Mouse (Mus musculus) heart, embryonic 13.5 days (tissue): ENCODE measurements around the gene Sirt7. TPM values are rescaled to one million over a fixed set of nuclear protein-coding genes. Genes with fewer than 3 reads are reported as not detected.

Experiments
- ATAC-seq: fragments of 200-750 bp; cut with Nextera tagmentation; 2 replicates; pipeline ENCODE4 v1.8.0; 2017; ENCODE audit warnings: moderate TSS enrichment; ENCODE audit not compliant: insufficient number of reproducible peaks, low FRiP score, low TSS enrichment; ENCODE audit errors: extremely low read depth
- H3K27ac ChIP-seq: fragments of 300-500 bp; sonication (generic); replicated peaks from 2 replicates; pipeline ENCODE4 v1.5.1; 2015; ENCODE audit warnings: moderate library complexity, mild to moderate bottlenecking, inconsistent platforms
- H3K27me3 ChIP-seq: fragments of 300-500 bp; sonication (generic); replicated peaks from 2 replicates; pipeline ENCODE4 v1.6.1; 2015; ENCODE audit warnings: mild to moderate bottlenecking, inconsistent platforms
- H3K36me3 ChIP-seq: fragments of 300-500 bp; sonication (generic); 2 replicates; pipeline ENCODE4 v1.6.1; 2015; ENCODE audit warnings: mild to moderate bottlenecking, inconsistent platforms
- H3K4me1 ChIP-seq: fragments of 300-500 bp; sonication (generic); 2 replicates; pipeline ENCODE4 v1.6.1; 2015; ENCODE audit warnings: inconsistent platforms
- H3K4me2 ChIP-seq: fragments of 300-500 bp; sonication (generic); 2 replicates; pipeline ENCODE4 v1.6.1; 2015; ENCODE audit warnings: inconsistent platforms, mild to moderate bottlenecking, moderate library complexity
- H3K4me3 ChIP-seq: fragments of 300-500 bp; sonication (generic); 2 replicates; pipeline ENCODE4 v1.5.1; 2015; ENCODE audit warnings: moderate library complexity, mild to moderate bottlenecking, inconsistent platforms
- H3K9ac ChIP-seq: fragments of 300-500 bp; sonication (generic); 2 replicates; pipeline ENCODE4 v1.6.1; 2015; ENCODE audit warnings: inconsistent platforms, mild to moderate bottlenecking, moderate library complexity
- H3K9me3 ChIP-seq: fragments of 300-500 bp; sonication (generic); 2 replicates; pipeline ENCODE4 v1.6.1; 2016; ENCODE audit warnings: inconsistent platforms
- WGBS: fragments of 180-500 bp; shearing (Covaris S2); methylation state at CpG from one replicate; pipeline ENCODE4 v1.1.7; 2015; ENCODE audit warnings: mixed read lengths; 5-methylcytosine and 5-hydroxymethylcytosine counted together
- microRNA-seq: library from miRNA; unstranded; fragments of <30 nt; microRNA quantifications from one replicate; pipeline ENCODE4, GENCODE M21; 2016
- polyA plus RNA-seq: library from polyadenylated mRNA; unstranded; fragments of >200 nt; fragmentation: Nextera tagmentation; extraction: Ambion mirVana; gene quantifications from 2 replicates; pipeline ENCODE4 v1.2.1, GENCODE M21; 2015

Gene Sirt7
- polyA plus RNA-seq, 1 experiment from 2014 or later, result 20.4 TPM

GRCm38 (mm10) chr11:120572752-120573584 is 52.1 kb downstream of the Sirt7 start, which contains the start of gene P4hb:
TSS of gene P4hb (minus strand) at chr11:120573253.
- H3K27me3 ChIP-seq, result no peaks in the 10 kb centered on the region
- H3K9ac ChIP-seq, result peak within 1 kb of the TSS; percentile 98
- ATAC-seq, result peak; percentile 96
- peak within 1 kb of the TSS; percentile 97 for H3K4me2 ChIP-seq
- H3K4me3 ChIP-seq, result peak within 1 kb of the TSS; percentile 94
- under 1% methylated on average over 93 of the region's 94 CpGs for WGBS
- peaks cover 30% of the 10 kb centered on the region for H3K4me1 ChIP-seq
- H3K27ac ChIP-seq, result peak within 1 kb of the TSS; percentile 97
- H3K9me3 ChIP-seq, result no peaks in the 10 kb centered on the region
- peaks cover 51% of the 10 kb centered on the region for H3K36me3 ChIP-seq

GRCm38 (mm10) chr11:120572417-120572751 is 52.7 kb downstream of the Sirt7 start:
- Histone ChIP-seq H3K4me3 (peak overlapping the region; percentile 94), H3K4me1 (peaks cover 34% of the 10 kb centered on the region), H3K27me3 (no peaks in the 10 kb centered on the region), H3K27ac (peak overlapping the region; percentile 97), H3K9ac (peak overlapping the region; percentile 98), H3K9me3 (no peaks in the 10 kb centered on the region), H3K4me2 (peak overlapping the region; percentile 97), H3K36me3 (peaks cover 51% of the 10 kb centered on the region)
- peak; percentile 6; the same call in 1 of the 2 replicates for ATAC-seq
- under 1% methylated on average over 24 of the region's 24 CpGs for WGBS

- H3K27ac ChIP-seq, result peak overlapping the region; percentile 97
- H3K4me2 ChIP-seq, result peak overlapping the region; percentile 97
- peaks cover 34% of the 10 kb centered on the region for H3K4me1 ChIP-seq
- peaks cover 51% of the 10 kb centered on the region for H3K36me3 ChIP-seq
- no peak for ATAC-seq
- no peaks in the 10 kb centered on the region for H3K9me3 ChIP-seq
- H3K27me3 ChIP-seq, result no peaks in the 10 kb centered on the region
- whole genome bisulfite sequencing, result 6% methylated on average over 11 of the region's 11 CpGs
- H3K9ac ChIP-seq, result peak overlapping the region; percentile 98
- peak overlapping the region; percentile 94 for H3K4me3 ChIP-seq
These were observed 53.2 kb downstream of the Sirt7 start for GRCm38 (mm10) chr11:120571754-120572416.

DNA sequence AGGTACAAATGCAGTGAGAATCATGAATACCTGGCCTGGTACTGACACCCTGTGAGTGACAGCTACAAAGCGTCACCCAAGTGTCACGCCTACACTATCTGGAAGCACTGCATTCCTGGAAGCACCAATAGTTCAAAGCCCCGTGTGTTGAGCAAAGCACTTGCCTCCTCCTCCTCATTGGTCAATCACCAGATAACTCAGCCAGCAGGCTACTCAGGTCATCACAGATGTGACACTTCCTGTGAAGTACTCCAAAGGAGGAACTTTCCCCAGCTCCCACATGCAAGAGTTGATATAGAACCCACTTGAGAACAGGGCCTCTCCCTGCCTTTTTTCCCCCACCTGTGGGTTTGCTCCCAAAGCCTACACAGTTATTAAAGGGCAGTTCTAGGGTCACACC is 53.9 kb downstream of the Sirt7 start:
- H3K36me3 ChIP-seq, result peaks cover 53% of the 10 kb centered on the region

More for the DNA sequence above, 53.9 kb downstream of the Sirt7 start:
- peak overlapping the region; percentile 94 for H3K4me3 ChIP-seq
- peak overlapping the region; percentile 97 for H3K4me2 ChIP-seq
- WGBS, result 35% methylated on average over 3 of the region's 3 CpGs
- no peaks in the 10 kb centered on the region for H3K9me3 ChIP-seq
- ATAC-seq, result no peak
- H3K4me1 ChIP-seq, result peaks cover 34% of the 10 kb centered on the region
- H3K27me3 ChIP-seq, result no peaks in the 10 kb centered on the region
- no peak overlapping the region for H3K27ac ChIP-seq
- peak overlapping the region; percentile 98 for H3K9ac ChIP-seq

Small RNAs within 50 kb of the gene (microRNA-seq; reads per million reads assigned to microRNA genes)
- gene Mir6936, result not detected

Other genes with a start within 250 kb of the Sirt7 start
- 29.1 and 33.5 TPM in 2 replicates for gene Faap100, start 246.5 kb downstream of the Sirt7 start, polyA plus RNA-seq
- gene Nploc4, start 187.5 kb downstream of the Sirt7 start, polyA plus RNA-seq, result 28.2 and 28.3 TPM in 2 replicates
- gene Tspan10, start 182.6 kb downstream of the Sirt7 start, polyA plus RNA-seq, result not detected in 2 replicates
- gene Pde6g, start 171.7 kb downstream of the Sirt7 start, polyA plus RNA-seq, result not detected in 2 replicates
- 14.2 and 16.6 TPM in 2 replicates for gene Oxld1, start 167.2 kb downstream of the Sirt7 start, polyA plus RNA-seq
- gene Ccdc137, start 167.1 kb downstream of the Sirt7 start, polyA plus RNA-seq, result 19.1 and 21.1 TPM in 2 replicates
- gene Arl16, start 157.6 kb downstream of the Sirt7 start, polyA plus RNA-seq, result 36.4 and 39.3 TPM in 2 replicates
- gene Mrpl12, start 140.6 kb downstream of the Sirt7 start, polyA plus RNA-seq, result 212 and 228 TPM in 2 replicates
- 42.9 and 43.2 TPM in 2 replicates for gene Slc25a10, start 133.4 kb downstream of the Sirt7 start, polyA plus RNA-seq
- 2.1 and 2.4 TPM in 2 replicates for gene Gcgr, start 94.5 kb downstream of the Sirt7 start, polyA plus RNA-seq
- 134 and 140 TPM in 2 replicates for gene Mcrip1, start 75.5 kb downstream of the Sirt7 start, polyA plus RNA-seq
- not detected in 2 replicates for gene Ppp1r27, start 74.1 kb downstream of the Sirt7 start, polyA plus RNA-seq
- 427 and 448 TPM in 2 replicates for gene P4hb, start 52.0 kb downstream of the Sirt7 start, polyA plus RNA-seq
- gene Arhgdia, start 43.6 kb downstream of the Sirt7 start, polyA plus RNA-seq, result 435 and 436 TPM in 2 replicates
- 253 and 284 TPM in 2 replicates for gene Alyref, start 26.9 kb downstream of the Sirt7 start, polyA plus RNA-seq
- 174 and 199 TPM in 2 replicates for gene Anapc11, start 26.8 kb downstream of the Sirt7 start, polyA plus RNA-seq
- 14.9 and 18.6 TPM in 2 replicates for gene Npb, start 16.8 kb downstream of the Sirt7 start, polyA plus RNA-seq
- gene Pcyt2, start 7.3 kb downstream of the Sirt7 start, polyA plus RNA-seq, result 71.8 and 90.4 TPM in 2 replicates
- 18.1 and 19.9 TPM in 2 replicates for gene Mafg, start 8.4 kb upstream of the Sirt7 start, polyA plus RNA-seq
- gene Pycr1, start 18.5 kb upstream of the Sirt7 start, polyA plus RNA-seq, result 22.2 and 23.5 TPM in 2 replicates
- gene Myadml2, start 22.9 kb upstream of the Sirt7 start, polyA plus RNA-seq, result 13.0 and 13.9 TPM in 2 replicates
- 2.3 and 2.7 TPM in 2 replicates for gene Notum, start 35.9 kb upstream of the Sirt7 start, polyA plus RNA-seq
- 105 and 109 TPM in 2 replicates for gene Aspscr1, start 47.7 kb upstream of the Sirt7 start, polyA plus RNA-seq
- gene Cenpx, start 88.5 kb upstream of the Sirt7 start, polyA plus RNA-seq, result 120 and 122 TPM in 2 replicates
- gene Lrrc45, start 88.7 kb upstream of the Sirt7 start, polyA plus RNA-seq, result 27.8 and 28.1 TPM in 2 replicates
- gene Rac3, start 96.2 kb upstream of the Sirt7 start, polyA plus RNA-seq, result 6.4 and 9.8 TPM in 2 replicates
- 7.5 and 7.6 TPM in 2 replicates for gene Dcxr, start 102.0 kb upstream of the Sirt7 start, polyA plus RNA-seq
- 2.1 and 3.8 TPM in 2 replicates for gene Cbr2, start 106.9 kb upstream of the Sirt7 start, polyA plus RNA-seq
- gene Hmga1b, start 137.6 kb upstream of the Sirt7 start, polyA plus RNA-seq, result 1.8 and 2.6 TPM in 2 replicates
- 21.4 and 24.5 TPM in 2 replicates for gene Rfng, start 159.0 kb upstream of the Sirt7 start, polyA plus RNA-seq
- 139 and 146 TPM in 2 replicates for gene Gps1, start 159.0 kb upstream of the Sirt7 start, polyA plus RNA-seq
- 40.8 and 45.2 TPM in 2 replicates for gene Dus1l, start 171.2 kb upstream of the Sirt7 start, polyA plus RNA-seq
- 23.2 and 26.4 TPM in 2 replicates for gene Fasn, start 199.3 kb upstream of the Sirt7 start, polyA plus RNA-seq